Mouse (Mus musculus) cerebellum, adult 2 months (tissue): ENCODE measurements around the gene E2f3.

Source experiments
- CTCF ChIP-seq: fragments of 200-500 bp; IDR thresholded peaks from 2 replicates; pipeline ENCODE4 v1.5.1; 2011; ENCODE audit warnings: low read depth, mild to moderate bottlenecking, control low read depth, low read length, moderate library complexity, borderline replicate concordance; ENCODE audit not compliant: insufficient read depth
- POLR2A ChIP-seq: fragments of 200-500 bp; IDR thresholded peaks from 2 replicates; pipeline ENCODE4 v1.6.1; 2011; ENCODE audit warnings: low read length, control low read depth, borderline replicate concordance; ENCODE audit not compliant: insufficient read depth

- no peak for TF ChIP-seq CTCF
- TF ChIP-seq POLR2A = no peak
Observed at GRCm38 (mm10) chr13:29954741-29955140, 31.1 kb downstream of the E2f3 start.
